Mouse (Mus musculus) lung, embryonic 16.5 days (tissue): ENCODE results near the gene Tmem234. TPM values are rescaled to one million over a fixed set of nuclear protein-coding genes. Genes with fewer than 3 reads are reported as not detected.
A peak's percentile ranks its signal among the peaks of the same experiment; 100 is the strongest.

Experiments
- ATAC-seq: fragments of 200-750 bp; cut with Nextera tagmentation; 2 replicates; pipeline ENCODE4 v1.8.0; 2017; ENCODE audit warnings: low read depth, mild to moderate bottlenecking, moderate library complexity
- H3K27ac ChIP-seq: fragments of 300-500 bp; sonication (generic); 2 replicates; pipeline ENCODE4 v1.5.1; 2014; ENCODE audit warnings: mild to moderate bottlenecking, control low read depth, low read length
- H3K27me3 ChIP-seq: fragments of 300-500 bp; sonication (generic); 2 replicates; pipeline ENCODE4 v1.6.1; 2014; ENCODE audit warnings: low read depth, low read length, mixed read lengths; ENCODE audit not compliant: control insufficient read depth, insufficient read depth
- H3K36me3 ChIP-seq: fragments of 300-500 bp; sonication (generic); 2 replicates; pipeline ENCODE4 v1.6.1; 2014; ENCODE audit warnings: low read length; ENCODE audit not compliant: control insufficient read depth, insufficient read depth
- H3K4me1 ChIP-seq: fragments of 300-500 bp; sonication (generic); replicated peaks from 2 replicates; pipeline ENCODE4 v1.6.1; 2014; ENCODE audit warnings: low read length, mixed read lengths; ENCODE audit not compliant: control insufficient read depth, insufficient read depth
- H3K4me2 ChIP-seq: fragments of 300-500 bp; sonication (generic); 2 replicates; pipeline ENCODE4 v1.6.1; 2014; ENCODE audit warnings: low read depth, low read length, control low read depth
- H3K4me3 ChIP-seq: fragments of 300-500 bp; sonication (generic); 2 replicates; pipeline ENCODE4 v1.5.1; 2014; ENCODE audit warnings: mild to moderate bottlenecking, low read length, control low read depth
- H3K9ac ChIP-seq: fragments of 300-500 bp; sonication (generic); 2 replicates; pipeline ENCODE4 v1.6.1; 2014; ENCODE audit warnings: low read length, control low read depth
- H3K9me3 ChIP-seq: fragments of 300-500 bp; sonication (generic); 2 replicates; pipeline ENCODE4 v1.6.1; 2016; ENCODE audit warnings: low read length; ENCODE audit not compliant: control insufficient read depth
- WGBS: fragments of 180-500 bp; shearing (Covaris S2); extraction: QIAGEN DNeasy Blood & Tissue Kit; methylation state at CpG from one replicate; pipeline ENCODE4 v1.1.7; 2014; 5-methylcytosine and 5-hydroxymethylcytosine counted together
- polyA plus RNA-seq: library from polyadenylated mRNA; unstranded; fragments of >200 nt; fragmentation: Nextera tagmentation; extraction: Ambion mirVana; gene quantifications from 2 replicates; pipeline ENCODE4 v1.2.1, GENCODE M21; 2015

Tmem234 gene
- polyA plus RNA-seq, 1 experiment from 2014 or later, result 190 TPM

DNA sequence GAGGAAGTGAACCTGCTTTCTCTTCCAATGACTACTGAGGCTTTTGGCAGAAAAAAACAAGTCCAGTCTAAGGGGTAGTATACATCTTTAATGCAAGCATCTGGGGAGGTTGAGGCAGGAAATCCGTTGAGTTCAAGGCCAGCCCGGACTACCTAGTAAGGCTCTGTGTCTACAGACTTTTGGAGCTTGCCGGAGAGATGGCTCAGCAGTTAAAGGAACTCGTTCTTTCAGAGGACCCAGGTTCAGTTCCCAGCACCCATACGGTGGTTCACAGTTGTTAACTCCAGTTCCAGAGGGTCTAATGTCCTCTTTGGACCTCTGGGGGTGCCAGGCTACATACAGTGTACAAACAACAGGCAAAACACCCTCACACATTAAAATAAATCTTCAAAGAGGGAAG, 17.6 kb downstream of the Tmem234 start:
- no peak overlapping the region for H3K27ac ChIP-seq
- H3K27me3 ChIP-seq, result no peaks in the 10 kb centered on the region
- peaks cover 18% of the 10 kb centered on the region for H3K4me1 ChIP-seq
- ATAC-seq, result no peak
- H3K4me3 ChIP-seq, result peak overlapping the region; percentile 69
- H3K4me2 ChIP-seq, result peak overlapping the region; percentile 66
- WGBS, result 93% methylated on average over 5 of the region's 5 CpGs
- H3K9me3 ChIP-seq, result no peaks in the 10 kb centered on the region
- H3K9ac ChIP-seq, result peak overlapping the region; percentile 84
- peaks cover 6% of the 10 kb centered on the region; the same call in 1 of the 2 replicates for H3K36me3 ChIP-seq

DNA sequence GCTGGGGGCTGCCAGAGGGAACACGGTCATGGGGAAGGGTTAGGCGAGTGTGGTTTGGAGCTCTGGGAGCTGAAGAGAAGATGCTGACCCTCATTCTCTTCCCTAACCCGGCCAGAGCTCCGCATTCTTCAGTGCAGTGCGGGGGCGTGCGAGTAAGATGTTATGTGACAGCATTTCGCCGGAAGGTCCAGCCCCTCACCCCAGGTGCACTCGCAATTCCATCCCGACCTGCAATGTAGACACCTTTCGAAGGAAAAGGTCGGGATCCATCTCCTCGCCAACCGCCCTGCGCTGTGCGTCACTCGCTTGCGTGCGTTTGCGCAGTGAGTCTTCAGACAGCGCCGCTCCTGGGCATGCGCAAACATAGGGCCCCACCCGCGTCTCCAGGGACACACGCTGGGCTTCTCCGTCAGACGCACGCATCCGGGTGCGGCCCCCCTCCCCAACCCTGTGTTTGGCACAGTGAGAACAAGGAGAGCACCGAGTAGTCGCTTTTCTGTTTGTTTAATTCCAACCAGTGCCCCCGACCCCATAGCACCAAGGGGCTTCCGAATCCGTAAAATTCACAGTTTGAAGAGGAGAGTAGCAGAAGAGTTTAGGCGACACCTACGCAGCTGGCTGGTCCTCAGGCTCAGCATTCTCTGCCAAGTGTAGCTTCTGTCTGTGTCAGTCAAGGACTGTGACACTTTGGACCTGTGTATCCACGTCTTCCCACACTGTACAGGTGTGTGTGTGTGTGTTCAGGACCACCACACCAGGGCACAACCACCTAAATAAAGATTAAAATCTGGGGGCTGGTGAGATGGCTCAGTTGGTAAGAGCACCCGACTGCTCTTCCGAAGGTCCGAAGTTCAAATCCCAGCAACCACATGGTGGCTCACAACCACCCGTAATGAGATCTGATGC, 18.6 kb downstream of the Tmem234 start, which contains the start of gene Iqcc:
Gene Iqcc (minus strand): TSS at position 314 of the 906 bp plus-strand sequence.
- 3% methylated on average over 43 of the region's 44 CpGs for WGBS
- no peaks in the 10 kb centered on the region for H3K9me3 ChIP-seq

DNA sequence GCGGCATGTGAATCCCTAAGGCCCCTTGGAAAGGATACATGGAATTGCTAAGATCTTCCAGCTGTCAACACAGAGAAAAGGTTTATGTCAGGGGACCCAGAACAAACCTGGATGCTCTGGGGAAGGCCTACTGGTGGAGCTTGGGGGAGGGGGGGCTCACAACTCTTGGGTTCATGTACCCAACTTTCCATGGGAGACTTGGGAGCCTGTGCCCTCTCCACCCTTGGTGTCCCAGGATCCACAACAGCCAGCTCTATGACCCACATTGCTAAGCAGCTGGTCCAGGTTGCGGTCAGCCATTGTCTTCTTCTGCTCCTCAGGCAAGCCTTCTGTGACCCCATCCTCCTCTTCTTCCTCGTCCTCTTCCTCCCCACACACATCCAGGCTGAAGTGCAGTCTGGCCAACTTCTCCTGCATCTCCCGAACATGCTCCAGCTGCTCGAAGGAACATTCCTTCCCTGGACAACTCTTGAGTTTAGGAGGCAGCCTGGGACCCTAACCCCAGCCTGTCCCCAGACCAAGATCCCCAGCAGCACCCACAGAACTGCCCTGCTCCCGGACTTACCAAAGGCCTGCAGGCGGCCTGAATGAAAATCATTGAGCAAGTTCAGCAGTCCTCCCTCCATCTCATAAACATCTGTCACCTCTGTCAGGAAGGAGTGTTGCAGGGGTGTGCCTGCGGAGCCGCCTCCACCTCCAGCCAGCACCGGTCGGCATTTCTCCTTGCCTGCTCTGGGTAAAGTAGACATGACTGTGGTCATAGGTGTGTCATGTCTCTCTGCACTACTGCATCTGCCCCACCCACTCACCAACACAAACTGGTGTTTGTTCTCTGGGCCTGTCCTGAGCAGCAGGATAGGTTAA, 20.2 kb downstream of the Tmem234 start:
- no peak for ATAC-seq
- Histone ChIP-seq H3K36me3 (peaks cover 6% of the 10 kb centered on the region; the same call in 1 of the 2 replicates), H3K27ac (peak overlapping the region; percentile 65), H3K9me3 (no peaks in the 10 kb centered on the region), H3K4me2 (peak overlapping the region; percentile 11), H3K27me3 (no peaks in the 10 kb centered on the region), H3K9ac (peak overlapping the region; percentile 25; the same call in 1 of the 2 replicates), H3K4me3 (peak overlapping the region; percentile 13), H3K4me1 (peaks cover 32% of the 10 kb centered on the region)
- WGBS, result 73% methylated on average over 11 of the region's 11 CpGs

More for the DNA sequence above, 18.6 kb downstream of the Tmem234 start, which contains the start of gene Iqcc:
- ATAC-seq, result peak; percentile 92
- H3K4me3 ChIP-seq, result peak within 1 kb of the TSS; percentile 69
- peaks cover 6% of the 10 kb centered on the region; the same call in 1 of the 2 replicates for H3K36me3 ChIP-seq
- no peaks in the 10 kb centered on the region for H3K27me3 ChIP-seq
- peaks cover 19% of the 10 kb centered on the region for H3K4me1 ChIP-seq
- peak within 1 kb of the TSS; percentile 66 for H3K4me2 ChIP-seq
- H3K9ac ChIP-seq, result peak within 1 kb of the TSS; percentile 84
- H3K27ac ChIP-seq, result peak within 1 kb of the TSS; percentile 77

GRCm38 (mm10) chr4:129621283-129621841, 20.9 kb downstream of the Tmem234 start:
- no peak for ATAC-seq
- Histone ChIP-seq H3K4me3 (peak overlapping the region; percentile 13), H3K9me3 (no peaks in the 10 kb centered on the region), H3K27me3 (no peaks in the 10 kb centered on the region), H3K9ac (peak overlapping the region; percentile 25; the same call in 1 of the 2 replicates), H3K36me3 (0 out of 2 replicates have a peak, but pooled peaks cover 2% of the 10 kb centered on the region), H3K4me2 (peak overlapping the region; percentile 11; the same call in 1 of the 2 replicates), H3K4me1 (peaks cover 32% of the 10 kb centered on the region), H3K27ac (peak overlapping the region; percentile 65)
- 62% methylated on average over 8 of the region's 8 CpGs for WGBS

GRCm38 (mm10) chr4:129622120-129622802, 21.8 kb downstream of the Tmem234 start:
- no peak for ATAC-seq
- Histone ChIP-seq H3K4me1 (peaks cover 32% of the 10 kb centered on the region), H3K9ac (peak overlapping the region; percentile 82; the same call in 1 of the 2 replicates), H3K27ac (peak overlapping the region; percentile 7; the same call in 1 of the 2 replicates), H3K9me3 (no peaks in the 10 kb centered on the region), H3K4me3 (no peak overlapping the region; the same call in 1 of the 2 replicates), H3K36me3 (peaks cover under 1% of the 10 kb centered on the region; the same call in 1 of the 2 replicates), H3K27me3 (no peaks in the 10 kb centered on the region), H3K4me2 (peak overlapping the region; percentile 59)
- WGBS, result 68% methylated on average over 11 of the region's 11 CpGs

DNA sequence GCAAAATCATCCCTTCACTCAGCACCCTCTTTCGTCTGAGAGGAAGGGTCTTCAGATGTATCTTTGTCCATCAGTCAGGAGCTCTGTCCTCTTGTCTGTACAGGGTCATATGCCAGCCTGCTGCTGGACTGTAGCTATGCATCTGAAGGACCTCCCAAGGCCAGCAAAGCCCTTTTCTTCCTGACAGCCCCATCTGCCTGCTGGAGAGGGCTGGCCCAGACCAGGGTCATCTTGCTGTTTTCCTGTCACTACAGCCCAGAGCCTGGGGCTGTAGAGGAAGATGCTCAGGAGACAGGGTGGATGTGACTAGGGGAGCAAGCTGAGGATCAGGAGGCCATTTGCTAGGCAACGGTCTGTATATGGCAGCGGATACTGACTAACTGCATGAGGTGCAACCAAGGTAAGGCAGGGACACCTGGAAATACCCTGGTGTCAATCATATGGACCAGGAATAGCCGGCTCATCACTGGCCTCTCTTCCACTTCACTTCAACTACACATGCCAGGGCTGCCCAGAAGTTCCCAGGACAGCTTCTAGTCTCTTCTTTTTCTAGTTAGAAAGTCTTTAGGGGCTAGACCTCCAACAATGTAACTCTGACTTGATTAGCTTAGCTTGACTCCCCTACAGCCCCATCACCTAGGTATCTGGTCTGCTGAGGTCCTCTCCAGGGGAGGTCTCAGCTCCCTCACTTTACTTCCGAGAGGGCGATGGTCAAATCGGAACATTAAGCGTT, 22.5 kb downstream of the Tmem234 start:
- peak overlapping the region; percentile 68 for H3K4me3 ChIP-seq
- H3K9me3 ChIP-seq, result no peaks in the 10 kb centered on the region
- H3K27ac ChIP-seq, result peak overlapping the region; percentile 87
- peak overlapping the region; percentile 82 for H3K9ac ChIP-seq
- no peak for ATAC-seq
- H3K27me3 ChIP-seq, result no peaks in the 10 kb centered on the region
- H3K4me2 ChIP-seq, result peak overlapping the region; percentile 59
- 18% methylated on average over 8 of the region's 8 CpGs for WGBS
- peaks cover 31% of the 10 kb centered on the region for H3K4me1 ChIP-seq
- peaks cover 8% of the 10 kb centered on the region for H3K36me3 ChIP-seq

- Histone ChIP-seq H3K27me3 (no peaks in the 10 kb centered on the region), H3K9ac (peak within 1 kb of the TSS; percentile 82), H3K4me3 (peak within 1 kb of the TSS; percentile 68), H3K4me1 (peaks cover 25% of the 10 kb centered on the region), H3K36me3 (peaks cover 15% of the 10 kb centered on the region), H3K9me3 (no peaks in the 10 kb centered on the region), H3K4me2 (peak within 1 kb of the TSS; percentile 59), H3K27ac (peak within 1 kb of the TSS; percentile 87)
- peak; percentile 55 for ATAC-seq
- 0% methylated on average over 10 of the region's 10 CpGs for WGBS
Observed at GRCm38 (mm10) chr4:129623681-129624091, 23.2 kb downstream of the Tmem234 start, which contains the start of gene Ccdc28b. Gene Ccdc28b (minus strand): TSS chr4:129623947.
